Mouse (Mus musculus): ENCODE measurements around the gene Stxbp6.
"Not testable (repeated sequence)": the region's sequence is repeated elsewhere in the genome, so short reads cannot be mapped to it uniquely, and the experiment has no call there.

Gene Stxbp6

DNA sequence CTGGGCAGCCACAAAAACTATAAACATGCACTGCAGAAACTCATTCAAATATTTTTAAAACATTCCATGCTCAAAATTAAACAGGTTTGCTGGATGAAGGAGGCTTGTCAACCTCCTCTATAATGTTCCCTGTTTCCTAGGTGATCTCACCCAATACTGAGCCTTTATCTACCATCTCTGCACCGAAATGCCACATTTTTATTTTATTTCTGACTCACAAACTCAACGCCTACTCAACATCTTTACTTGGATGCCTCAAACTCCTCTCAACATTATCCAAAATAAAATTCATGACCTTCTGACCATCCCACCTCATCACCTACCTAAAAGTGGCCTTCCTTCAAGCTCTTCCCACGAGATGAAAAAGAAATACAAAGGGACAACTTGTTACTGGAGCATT is 18.1 kb downstream of the Stxbp6 start:
- DNase-seq (ENCODE audit: low spot score in 2 of 2): no peak

- DNase-seq (ENCODE audit: low spot score in 2 of 2): no peak
Observed at GRCm38 (mm10) chr12:45053319-45053718, 21.2 kb downstream of the Stxbp6 start.

DNA sequence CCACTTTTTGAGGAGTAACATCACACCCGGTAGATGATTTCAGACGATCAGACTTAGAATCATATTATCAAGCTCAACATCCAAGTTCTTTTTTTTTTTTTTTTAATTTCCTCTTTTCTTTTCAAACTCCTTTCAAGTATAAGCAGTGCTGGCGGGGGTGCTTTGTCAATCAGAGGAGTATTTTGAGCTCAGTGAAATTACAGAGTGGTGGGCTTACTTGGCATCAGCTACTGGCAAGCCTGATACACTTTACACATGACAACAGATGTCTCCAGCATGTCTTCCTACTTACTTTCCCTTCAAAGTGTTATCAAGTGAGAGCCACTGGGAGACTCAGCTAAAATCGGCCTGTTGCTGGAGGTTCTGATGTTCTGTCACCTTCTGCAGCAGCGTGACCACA is 21.6 kb downstream of the Stxbp6 start:
- DNase-seq (ENCODE audit: low spot score in 2 of 2): no peak

GRCm38 (mm10) chr12:45049894-45050293 is 24.6 kb downstream of the Stxbp6 start:
- DNase-seq (ENCODE audit: low spot score in 2 of 2): no peak

- not testable (repeated sequence) for DNase-seq (ENCODE audit: low spot score in 2 of 2)
Observed at GRCm38 (mm10) chr12:45047711-45048110, 26.8 kb downstream of the Stxbp6 start.

DNA sequence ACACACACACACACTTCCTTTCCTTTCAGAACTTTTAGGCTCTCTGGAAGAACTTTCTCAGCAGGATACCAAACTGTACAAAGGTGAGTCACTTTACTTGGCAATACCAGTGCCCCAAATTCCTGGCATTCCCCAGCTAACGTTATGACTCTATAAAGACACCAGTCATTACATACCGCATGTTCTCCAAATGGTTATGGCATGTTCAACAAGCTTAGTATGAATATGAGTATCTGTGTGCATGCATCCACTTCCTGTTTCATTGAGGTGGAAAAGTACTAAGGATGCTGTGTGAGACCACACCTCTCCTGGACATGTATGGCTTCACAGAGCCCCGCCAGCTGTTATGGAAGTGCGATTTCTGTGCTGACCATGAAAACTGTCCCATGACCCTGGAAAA is 27.3 kb downstream of the Stxbp6 start:
- DNase-seq (ENCODE audit: low spot score in 2 of 2): no peak

DNA sequence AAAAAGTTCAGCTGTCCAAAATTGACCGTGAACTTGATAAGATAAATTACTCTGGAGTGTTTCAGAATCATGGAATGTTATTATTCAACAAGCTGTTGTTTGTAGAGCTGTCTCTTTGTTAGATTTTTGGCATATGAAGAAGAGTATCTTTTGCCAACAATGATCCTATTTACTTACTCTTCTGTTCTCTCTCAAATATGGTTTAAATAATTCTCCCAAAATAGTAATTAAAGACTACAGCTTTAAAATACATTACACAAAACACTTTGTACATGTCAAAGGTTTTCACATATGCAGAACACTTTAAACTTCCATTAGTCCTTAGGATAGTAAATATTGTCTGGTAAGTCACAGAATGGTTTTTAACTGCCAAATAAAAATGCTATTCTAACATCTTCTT is 29.9 kb downstream of the Stxbp6 start:
- DNase-seq (ENCODE audit: low spot score in 2 of 2): no peak

DNA sequence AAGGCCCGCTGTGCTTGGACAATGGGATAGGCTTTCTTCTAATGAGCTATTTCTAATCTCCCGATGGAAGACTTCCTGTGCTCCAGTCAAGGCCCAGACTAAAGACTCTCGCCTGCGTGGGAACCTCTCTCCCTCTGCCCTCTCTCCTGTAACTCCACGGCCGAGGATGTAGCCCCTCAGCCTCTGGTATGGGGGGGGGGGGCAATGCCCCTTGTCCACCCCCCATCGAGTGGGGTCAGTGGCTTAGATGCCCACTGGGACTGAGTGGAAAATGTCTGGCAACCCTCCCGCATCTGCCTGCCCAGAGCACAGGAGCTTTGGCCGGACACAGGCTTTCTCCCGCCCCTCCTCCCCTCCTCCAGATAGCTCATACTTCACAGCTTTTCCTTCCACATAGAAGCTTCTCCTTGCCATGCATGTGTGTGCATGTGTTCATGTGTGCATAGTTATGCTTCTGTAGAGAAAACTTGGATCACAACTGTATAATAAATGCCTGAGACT is 31.9 kb downstream of the Stxbp6 start:
- no peak for DNase-seq (ENCODE audit: low spot score in 2 of 2)

- no peak for DNase-seq (ENCODE audit: low spot score in 2 of 2)
Observed at GRCm38 (mm10) chr12:45037496-45037895, 37.0 kb downstream of the Stxbp6 start.

DNA sequence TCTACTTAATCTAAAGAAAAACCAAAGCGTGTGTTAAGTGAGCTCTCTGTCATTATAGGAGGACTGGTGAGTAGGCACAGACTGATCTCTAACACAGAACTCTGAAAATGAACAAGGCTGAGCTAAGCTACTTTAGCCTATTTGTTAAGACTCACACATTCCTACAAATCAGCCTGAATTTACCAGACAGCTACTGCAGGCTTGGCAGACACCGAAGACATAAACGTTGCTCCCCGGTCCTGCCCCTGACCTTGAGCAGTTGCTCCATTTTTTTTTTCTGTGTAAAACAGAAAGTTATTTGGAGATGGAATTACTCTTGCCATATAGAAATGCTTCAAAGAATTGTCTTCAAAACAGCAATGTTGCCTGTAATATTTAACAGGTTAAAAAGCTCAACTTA is 37.4 kb downstream of the Stxbp6 start:
- no peak for DNase-seq (ENCODE audit: low spot score in 2 of 2)

GRCm38 (mm10) chr12:45030681-45031080 is 43.8 kb downstream of the Stxbp6 start:
- DNase-seq (ENCODE audit: low spot score in 2 of 2): no peak

- no peak for DNase-seq (ENCODE audit: low spot score in 2 of 2)
Observed at GRCm38 (mm10) chr12:45026347-45026746, 48.2 kb downstream of the Stxbp6 start.

DNA sequence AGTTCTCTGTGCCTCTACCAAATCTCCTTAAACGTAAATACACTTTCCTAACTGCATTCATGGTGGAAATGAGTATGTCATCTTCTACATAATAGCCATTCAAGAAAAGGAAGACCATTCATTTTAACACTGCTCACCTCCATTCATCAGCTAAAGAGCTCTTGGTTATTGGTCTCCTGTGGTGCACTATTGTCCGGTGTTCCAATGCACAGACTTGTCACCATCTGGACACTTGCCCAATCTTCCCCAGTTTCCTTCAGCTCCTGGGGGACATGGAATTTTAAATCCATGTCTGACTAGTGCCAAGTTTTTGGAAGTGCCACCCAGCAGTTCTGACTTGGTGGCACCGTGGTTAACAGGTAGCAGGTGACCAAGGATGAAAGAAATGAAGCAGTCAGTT is 54.5 kb downstream of the Stxbp6 start:
- DNase-seq (ENCODE audit: low spot score in 2 of 2): no peak

GRCm38 (mm10) chr12:45019059-45019822 is 55.3 kb downstream of the Stxbp6 start:
- DNase-seq (ENCODE audit: low spot score in 2 of 2): no peak

GRCm38 (mm10) chr12:45013246-45013756 is 61.2 kb downstream of the Stxbp6 start:
- DNase-seq (ENCODE audit: low spot score in 2 of 2): peak; percentile 81 to 88

DNA sequence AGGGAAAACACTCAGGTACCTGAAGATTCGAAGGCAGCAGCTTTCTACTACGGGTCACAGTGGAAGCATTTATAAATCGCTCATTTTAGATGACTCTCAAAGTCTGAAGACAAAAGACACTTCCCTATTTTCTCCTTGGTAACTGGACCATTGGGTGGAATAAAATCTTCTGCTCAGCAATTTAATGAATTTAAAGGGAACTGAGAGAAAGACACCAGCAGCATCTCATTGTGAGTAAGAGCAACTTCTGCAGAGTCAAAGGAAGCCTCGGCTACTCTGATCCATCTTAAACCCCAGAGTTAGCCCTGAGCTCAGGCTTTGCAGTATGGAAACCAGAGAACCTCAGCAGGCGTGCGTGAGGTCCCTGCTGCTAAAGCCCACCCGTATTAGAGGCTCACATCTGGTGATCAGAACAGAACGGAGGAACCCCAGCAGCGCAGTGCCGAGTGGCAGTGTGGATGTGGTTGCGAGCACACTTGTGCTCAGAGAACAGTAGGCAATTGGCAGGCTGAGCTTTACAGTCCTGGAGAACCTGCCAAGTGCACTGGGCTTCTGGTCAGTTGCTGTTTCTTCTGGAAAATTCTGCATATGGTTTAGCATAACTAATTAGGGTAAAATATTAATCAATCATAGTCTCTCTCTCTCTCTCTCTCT is 62.9 kb downstream of the Stxbp6 start:
- no peak for DNase-seq (ENCODE audit: low spot score in 2 of 2)

DNA sequence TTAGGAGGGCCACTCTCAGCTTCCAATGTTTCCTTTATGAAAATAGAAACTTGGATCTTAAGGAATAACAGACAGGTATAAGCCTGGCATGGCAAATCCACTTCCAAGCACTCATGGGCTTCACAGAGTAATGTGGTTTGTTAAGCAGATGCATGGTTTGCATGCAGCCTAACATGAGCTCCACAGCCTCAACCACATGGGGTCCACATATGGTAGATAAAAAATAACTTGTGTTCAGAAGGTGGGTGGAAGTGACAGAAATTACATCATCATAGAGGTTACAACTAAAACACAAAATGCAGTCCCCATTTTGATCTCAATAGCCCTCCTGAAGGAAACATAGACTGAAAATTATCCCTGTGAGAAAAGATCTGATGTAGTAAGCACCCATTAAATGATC is 63.5 kb downstream of the Stxbp6 start:
- no peak for DNase-seq (ENCODE audit: low spot score in 2 of 2)

- no peak for DNase-seq (ENCODE audit: low spot score in 2 of 2)
Observed at GRCm38 (mm10) chr12:45009984-45010611, 64.4 kb downstream of the Stxbp6 start.

GRCm38 (mm10) chr12:45006569-45006968 is 67.9 kb downstream of the Stxbp6 start:
- DNase-seq (ENCODE audit: low spot score in 2 of 2): no peak

- no peak for DNase-seq (ENCODE audit: low spot score in 2 of 2)
Observed at GRCm38 (mm10) chr12:45006049-45006448, 68.5 kb downstream of the Stxbp6 start.

- no peak for DNase-seq (ENCODE audit: low spot score in 2 of 2)
Observed at GRCm38 (mm10) chr12:45001996-45002395, 72.5 kb downstream of the Stxbp6 start.

GRCm38 (mm10) chr12:44997422-44997821 is 77.1 kb downstream of the Stxbp6 start:
- DNase-seq (ENCODE audit: low spot score in 2 of 2): no peak

DNA sequence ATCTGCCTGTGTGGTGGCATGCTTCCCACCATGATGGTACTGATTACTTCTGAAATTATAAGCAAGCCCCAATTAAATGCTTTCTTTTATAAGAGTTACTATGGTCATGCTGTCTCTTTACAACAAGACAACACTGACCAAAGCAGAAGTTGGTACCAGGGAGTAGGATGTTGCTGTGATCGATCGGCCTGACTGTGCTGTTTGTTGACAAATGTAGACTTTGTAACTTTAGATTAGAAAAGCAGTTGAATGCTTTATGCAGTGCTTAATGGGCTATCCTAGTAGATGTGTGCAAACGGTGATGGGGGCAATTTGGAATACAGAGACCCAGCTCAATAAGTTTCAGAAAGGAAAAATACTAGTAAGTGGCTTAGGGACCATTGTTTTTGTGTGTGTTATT is 77.6 kb downstream of the Stxbp6 start:
- no peak for DNase-seq (ENCODE audit: low spot score in 2 of 2)

Measured in right cerebral cortex, postnatal 36 days (tissue).